Mouse (Mus musculus) frontal cortex, adult 2 months (tissue): ENCODE measurements around the gene Tex2. TPM values are rescaled to one million over a fixed set of nuclear protein-coding genes. Genes with fewer than 3 reads are reported as not detected.

ENCODE experiments used
- DNase-seq, 2 experiments: peaks; one replicate each; pipeline ENCODE4 v3.0.0; 2022; ENCODE audit warnings: low spot score in 1 of 2; ENCODE audit errors: extremely low spot score in 1 of 2
- polyA plus RNA-seq: library from polyadenylated mRNA; depleted of rRNA; stranded (reverse); fragments of >200 nt; gene quantifications from 2 replicates; pipeline ENCODE4 v1.2.3, GENCODE M21; 2012

Gene Tex2
- polyA plus RNA-seq, 1 experiment, result 57.7 TPM

DNA sequence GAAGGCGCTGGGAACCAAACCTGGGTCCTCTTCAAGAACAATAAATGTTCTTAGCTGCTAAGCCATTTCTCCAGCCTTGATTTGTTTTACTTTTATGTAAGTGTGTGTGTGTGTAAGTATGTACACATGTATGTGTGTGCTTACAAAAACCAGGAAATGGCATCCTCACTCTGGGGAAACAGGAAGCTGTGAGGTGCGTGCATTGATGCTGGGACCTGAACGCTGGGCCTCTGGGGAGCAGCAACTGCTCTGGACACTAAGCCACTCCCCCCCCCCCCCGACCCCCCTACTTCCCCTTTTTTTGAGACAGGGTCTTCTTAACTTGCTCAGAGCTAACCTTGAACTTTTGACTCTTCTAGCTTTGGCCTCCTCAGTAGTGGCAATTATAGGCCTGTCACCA is 62.8 kb downstream of the Tex2 start:
- DNase-seq, result no peak

- DNase-seq, result no peak
These were observed 67.1 kb downstream of the Tex2 start for GRCm38 (mm10) chr11:106546081-106546480.

DNA sequence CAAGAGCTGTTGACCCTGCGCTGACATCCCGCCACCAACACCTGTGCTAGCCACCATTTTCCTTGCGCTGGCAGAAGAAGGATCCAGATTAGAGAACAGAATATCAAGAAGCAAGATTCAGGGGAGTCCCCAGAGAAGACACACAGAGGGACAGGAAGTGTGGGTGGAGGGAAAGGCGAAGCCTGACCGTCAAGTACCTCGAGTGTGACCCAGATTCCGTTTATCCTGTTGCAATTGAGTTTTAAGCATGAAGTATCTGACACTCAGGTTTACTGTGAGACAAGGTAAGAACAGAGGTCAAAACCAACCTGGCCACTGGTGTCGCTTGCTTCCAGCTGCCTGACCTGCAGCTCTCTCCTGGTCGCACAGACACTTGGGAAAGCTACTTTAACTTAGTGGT is 68.3 kb downstream of the Tex2 start:
- no peak for DNase-seq

DNA sequence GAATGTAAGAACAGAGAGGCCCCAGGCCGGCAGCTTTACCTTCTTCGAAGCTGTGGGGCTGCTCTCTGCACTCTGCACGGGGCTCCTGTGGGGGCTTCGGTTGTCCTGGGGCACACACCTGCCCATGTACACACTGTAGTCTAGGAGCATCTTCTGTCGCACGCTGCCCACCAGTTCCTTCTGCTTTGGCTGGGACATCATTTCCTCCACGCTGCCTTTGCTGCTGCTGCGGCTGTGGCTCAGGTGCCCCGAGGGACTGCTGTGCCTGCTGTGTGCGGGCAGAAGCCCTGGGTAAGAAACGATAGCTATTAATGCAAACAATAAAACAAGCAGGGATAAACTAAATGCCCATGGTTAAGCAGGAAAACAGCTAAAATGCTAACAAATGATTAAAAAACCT is 69.1 kb downstream of the Tex2 start:
- no peak for DNase-seq

GRCm38 (mm10) chr11:106543006-106543405 is 70.2 kb downstream of the Tex2 start:
- DNase-seq, result no peak

DNA sequence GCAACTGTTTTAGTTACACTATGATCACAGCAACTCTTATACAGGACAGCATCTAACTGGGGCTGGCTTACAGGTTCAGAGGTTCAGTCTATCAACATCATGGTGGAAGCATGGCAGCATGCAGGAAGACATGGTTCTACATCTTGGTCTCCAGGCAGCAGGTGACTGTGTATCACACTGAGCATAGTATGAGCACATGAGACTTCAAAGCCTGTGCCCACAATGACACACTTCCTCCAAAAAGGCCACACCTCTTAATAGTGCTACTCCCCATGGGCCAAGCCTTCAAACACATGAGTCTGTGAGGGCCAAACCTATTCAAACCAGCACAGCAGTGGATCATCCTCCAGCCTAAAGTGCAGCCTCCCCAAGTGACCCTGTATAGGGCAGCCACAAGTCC is 70.8 kb downstream of the Tex2 start:
- DNase-seq, result no peak

DNA sequence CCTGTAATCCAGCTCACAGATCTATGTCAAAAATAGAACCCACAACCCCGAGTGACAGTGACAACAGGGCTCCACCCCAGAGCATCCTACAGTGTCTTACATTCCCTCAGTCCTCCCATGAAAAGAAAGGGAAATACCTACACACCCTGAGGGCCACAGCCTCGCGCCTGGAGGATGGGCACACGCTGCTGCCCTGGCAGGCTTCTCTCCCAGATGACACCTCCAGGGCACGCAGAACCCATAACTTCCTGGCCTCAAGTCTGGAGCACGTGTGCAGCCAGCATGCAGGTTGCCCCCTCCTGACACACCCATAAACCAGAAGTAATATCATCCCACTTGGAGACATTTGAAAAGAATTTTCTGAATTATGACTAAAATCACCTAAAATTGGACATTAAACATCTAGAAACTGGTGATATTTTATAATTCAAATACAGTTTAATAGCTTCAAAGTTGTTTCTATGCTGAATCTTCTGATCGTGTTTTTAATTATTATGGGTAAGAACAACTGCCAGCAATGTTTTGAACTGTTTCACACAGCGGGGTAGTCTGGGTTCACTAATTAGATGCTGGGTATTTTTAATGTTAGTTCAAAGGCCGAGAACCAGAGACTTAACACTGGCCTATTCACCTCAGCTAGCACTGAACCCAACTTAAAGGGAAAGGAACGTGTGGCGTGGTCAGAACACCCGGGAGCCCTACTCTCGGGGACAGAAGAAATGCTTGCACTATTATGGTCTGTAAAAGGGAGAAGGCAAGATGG is 72.5 kb downstream of the Tex2 start:
- no peak for DNase-seq

- peak in 1 of 2 experiments; percentile 43 for DNase-seq
These were observed 76.8 kb downstream of the Tex2 start for GRCm38 (mm10) chr11:106536253-106536912.

GRCm38 (mm10) chr11:106535660-106536252 is 77.5 kb downstream of the Tex2 start:
- DNase-seq, result no peak

- no peak for DNase-seq
These were observed 80.9 kb downstream of the Tex2 start for GRCm38 (mm10) chr11:106532248-106532790.

DNA sequence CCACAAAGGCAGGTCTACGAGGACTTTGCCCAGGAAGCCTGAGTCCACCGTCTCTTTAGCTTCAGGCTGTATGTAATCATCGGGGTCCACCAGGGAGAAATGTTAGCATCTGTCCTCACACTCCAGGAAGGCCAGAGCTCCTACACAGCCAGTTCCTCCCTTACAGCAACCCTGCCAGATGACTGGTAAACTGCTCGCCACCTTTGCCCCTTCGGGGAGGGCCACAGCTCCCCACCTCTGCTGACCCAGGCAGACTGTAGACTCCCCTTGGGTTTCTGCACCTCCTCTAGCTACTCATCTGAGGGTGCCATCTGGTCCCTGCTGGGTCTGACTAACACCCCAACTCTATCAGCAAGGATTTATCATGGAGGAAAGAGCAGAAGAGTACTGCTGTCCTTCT is 83.4 kb downstream of the Tex2 start:
- no peak for DNase-seq

DNA sequence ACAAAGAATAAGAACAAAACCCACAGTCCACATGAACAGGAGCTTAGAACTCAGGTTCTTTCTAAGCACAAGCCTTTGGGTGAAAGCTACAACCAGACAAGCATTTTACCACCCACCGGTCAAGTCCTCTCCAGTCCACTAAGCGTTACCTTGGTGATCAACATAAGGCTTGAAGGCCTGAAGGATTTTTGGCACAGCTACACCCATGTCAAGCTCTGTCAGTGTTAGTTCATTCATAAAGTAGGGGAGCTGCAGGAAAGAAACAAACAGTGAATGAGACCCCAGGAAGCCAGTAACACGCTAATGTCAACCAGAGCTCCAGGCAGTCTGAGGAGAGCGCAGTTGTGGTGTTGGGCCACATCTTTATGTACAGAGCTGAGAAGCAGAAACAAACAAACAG is 84.1 kb downstream of the Tex2 start:
- no peak for DNase-seq

GRCm38 (mm10) chr11:106527926-106528325 is 85.3 kb downstream of the Tex2 start:
- no peak for DNase-seq

- DNase-seq, result no peak
These were observed 85.9 kb downstream of the Tex2 start for GRCm38 (mm10) chr11:106527147-106527821.

DNA sequence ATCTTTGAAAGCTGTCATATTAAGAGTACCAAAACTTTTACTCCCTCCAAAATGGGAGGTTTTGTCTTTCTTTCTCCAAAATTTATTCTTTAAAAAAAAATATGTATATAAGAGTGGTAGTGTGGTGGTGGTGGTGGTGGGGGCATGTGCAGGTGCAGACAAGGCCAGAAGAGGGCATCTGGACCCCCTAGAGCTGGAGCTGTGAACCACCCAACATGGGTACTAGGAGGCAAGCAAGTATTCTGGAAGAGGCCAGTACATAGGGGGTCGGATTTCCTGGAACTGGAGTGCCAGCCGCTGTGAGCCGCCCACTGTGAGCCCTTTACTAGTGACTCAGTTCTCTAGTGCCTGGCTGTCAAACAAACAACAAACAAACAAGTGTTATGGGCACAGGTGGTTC is 90.7 kb downstream of the Tex2 start:
- no peak for DNase-seq

DNA sequence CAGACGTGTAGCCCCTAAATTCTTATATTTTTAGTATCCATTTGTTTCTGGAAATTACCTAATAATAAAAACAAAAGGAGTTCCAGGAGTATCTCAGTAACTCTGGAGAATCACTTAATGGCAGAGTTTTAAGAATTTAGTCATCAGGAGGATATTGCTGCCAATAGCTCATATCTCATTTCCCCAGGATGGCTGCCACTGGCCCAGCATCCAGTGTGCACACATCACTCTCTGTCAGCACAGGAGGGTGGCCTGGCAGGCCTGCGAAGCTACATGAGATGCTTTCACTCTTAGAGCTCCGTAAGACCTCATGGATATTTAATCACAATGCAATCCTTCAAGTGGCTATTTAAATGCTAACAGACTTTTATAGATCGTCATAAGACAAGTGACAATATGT is 91.6 kb downstream of the Tex2 start:
- no peak for DNase-seq

DNA sequence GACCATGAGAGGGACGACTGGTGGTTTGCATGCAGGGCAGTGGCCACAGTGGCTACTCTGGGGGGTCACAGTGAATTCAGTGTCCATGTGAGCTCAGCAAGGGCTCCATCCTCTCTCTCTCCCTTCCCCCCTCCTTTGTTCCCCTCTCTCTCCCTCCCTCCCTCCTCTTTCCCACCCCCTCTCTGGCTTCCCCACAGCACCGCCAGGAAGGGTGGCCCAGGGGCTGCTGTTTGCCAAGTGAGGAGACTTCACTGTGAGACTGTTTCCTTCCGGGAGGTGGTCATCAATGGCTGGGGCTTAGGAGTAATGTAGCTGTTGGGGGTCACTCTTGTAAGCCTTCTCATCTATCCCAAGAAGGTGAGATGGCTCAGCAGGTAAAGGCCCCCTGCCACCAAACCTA is 92.8 kb downstream of the Tex2 start:
- no peak for DNase-seq

GRCm38 (mm10) chr11:106519519-106519918 is 93.7 kb downstream of the Tex2 start:
- no peak for DNase-seq

DNA sequence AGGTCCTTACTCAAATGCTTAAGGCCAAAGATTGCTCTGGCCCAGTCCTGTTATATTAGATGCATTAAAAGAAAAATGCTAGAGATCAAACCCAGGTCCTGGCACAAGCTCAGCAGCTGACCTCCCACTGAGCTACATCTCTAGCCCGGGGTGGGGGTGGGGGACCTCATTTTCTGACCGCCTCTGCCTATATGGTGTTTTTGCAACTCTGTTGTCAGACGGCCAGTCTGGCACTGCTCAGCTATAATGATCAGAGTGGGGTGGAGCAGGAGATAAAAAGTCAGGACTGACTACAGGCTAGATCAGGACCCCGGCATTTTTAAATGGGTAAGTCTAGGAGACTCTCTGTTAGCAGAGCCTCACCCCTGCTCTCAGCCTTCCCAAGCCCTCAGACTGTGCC is 94.8 kb downstream of the Tex2 start:
- no peak for DNase-seq

DNA sequence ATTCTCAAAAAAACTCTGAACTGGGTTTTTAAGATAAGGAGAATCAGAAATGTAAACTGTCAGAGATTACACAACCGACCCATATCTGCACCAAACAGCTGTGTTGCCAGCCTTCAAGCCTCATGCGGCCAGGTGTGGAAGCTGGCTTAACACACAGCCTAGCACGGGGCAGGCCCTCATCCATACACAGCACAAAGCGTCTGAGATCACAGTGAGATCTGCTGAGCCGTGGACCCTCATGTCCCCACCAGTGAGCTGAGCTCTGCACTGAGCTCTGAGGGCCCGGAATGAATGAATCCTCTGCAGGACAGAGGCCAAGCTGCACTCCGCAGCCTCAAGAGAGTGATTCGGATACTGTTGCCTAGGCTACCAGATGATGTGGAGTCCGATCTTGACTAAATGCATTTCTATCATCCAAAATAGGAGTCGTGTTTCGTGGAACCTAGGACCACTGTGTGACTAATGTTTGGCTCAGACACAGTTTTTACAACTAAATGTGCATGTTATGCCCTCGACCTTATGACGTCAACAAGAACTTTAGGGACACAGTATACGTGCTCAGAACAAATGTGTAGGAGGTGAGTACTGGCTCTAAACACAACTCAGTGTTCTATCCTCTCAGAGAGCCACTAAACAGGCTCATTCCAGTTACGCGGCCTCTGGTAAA is 98.0 kb downstream of the Tex2 start:
- DNase-seq, result peak in 1 of 2 experiments; percentile 42

GRCm38 (mm10) chr11:106514446-106514845 is 98.8 kb downstream of the Tex2 start:
- no peak for DNase-seq
